Mouse (Mus musculus) lung, adult 18-20 months (tissue): ENCODE results near the gene Nnmt.

Experiments
- DNase-seq, 2 experiments: peaks; one replicate each; pipeline ENCODE4 v3.0.0; 2022; ENCODE audit warnings: mixed read lengths in 2 of 2

Gene Nnmt

DNA sequence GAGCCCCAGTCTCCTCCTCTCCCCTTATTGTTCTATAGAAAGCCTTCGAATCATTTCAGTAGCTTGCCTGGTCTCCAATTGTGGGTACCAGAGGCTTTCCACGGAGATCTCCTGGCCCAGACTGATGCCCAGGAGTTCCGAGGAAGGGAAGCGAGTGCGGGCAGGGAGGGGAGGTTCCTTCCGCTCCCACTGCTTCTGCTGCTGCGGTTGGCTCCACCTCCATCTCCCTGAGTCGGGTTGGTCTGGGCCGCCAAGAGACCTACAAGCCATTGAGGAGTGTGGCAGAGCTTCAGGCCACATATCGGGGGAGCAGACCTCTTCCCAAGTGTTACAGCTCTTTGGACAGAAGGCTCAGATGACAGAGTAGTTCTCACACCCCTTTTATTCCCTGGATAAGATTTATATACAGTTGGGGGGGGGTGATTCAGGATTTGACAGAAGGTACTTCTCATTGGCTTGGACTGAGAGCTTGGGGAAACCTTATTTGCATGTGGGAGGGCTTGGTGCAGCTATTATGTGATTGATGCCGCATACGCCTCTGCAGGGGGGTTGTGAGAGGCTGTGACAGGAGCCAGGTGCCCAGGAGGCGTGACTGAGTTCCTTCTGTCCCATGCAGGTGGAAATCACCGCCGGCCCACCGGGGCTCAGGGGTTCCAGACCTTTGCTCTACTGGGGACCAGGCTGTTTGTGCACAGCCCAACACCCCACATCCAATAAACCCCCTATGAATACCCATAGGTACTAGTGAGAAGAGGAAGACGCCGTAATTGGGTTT, 30.8 kb upstream of the Nnmt start:
- DNase-seq, result no peak

DNA sequence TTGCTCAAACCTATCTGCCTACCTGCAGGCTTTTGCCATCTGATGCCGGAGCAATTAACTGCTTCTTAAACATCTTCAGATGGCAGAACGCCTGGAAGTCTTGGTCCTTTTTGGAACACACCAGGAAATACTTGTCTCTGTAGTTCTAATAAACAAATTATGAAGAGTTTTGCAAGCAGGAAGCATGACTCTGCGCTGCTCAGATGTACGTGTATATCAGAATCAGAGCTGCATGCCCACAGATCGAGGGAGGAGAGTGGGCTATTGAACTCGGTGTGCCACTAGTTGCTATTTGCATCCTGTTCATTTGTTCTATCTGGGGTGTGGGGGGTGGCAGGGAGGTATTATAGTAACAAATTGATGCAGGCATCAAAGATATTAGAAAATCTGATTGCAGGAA, 28.2 kb upstream of the Nnmt start:
- DNase-seq, result no peak

DNA sequence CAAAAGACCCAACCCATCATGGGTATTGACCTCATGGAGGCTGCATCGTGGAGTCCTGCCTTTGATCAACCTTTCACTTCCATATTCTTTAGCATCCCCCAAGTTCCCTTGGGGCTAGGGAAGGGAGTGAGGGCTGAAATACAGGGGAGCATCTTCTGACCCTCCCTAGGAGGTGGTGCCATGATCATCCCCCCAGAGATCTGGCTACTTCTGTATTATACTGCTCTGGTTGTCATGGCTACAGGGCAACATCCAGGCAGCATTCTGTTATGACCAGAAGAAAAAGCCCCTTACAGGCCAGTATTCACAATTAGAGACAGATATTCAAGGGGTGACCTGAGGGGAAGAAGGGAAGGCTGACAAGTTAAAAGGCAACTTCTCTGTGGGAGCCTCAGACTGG, 14.3 kb upstream of the Nnmt start:
- DNase-seq, result no peak

GRCm38 (mm10) chr9:48618589-48618988, 13.6 kb upstream of the Nnmt start:
- peak; percentile 65 to 77 for DNase-seq

DNA sequence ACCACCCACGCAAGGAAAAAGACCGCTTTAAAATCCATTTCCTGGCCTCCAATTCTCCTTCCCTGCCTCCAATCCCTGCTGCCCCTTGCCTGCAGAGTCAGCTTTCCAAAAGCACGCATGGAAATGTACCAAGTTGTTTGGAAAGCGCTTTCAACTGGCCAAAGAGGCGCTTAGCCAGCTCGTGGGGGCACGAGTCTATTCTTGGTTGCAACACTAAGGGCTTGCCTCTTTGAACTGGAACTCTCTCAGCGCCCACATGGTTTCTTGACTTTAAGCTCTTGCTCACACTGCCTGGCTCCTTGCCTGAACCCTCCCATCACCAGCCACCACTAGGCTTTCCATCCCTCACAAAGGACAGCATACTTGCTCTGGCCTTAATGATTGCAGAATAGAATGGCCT, 13.2 kb upstream of the Nnmt start:
- peak; percentile 80 to 83 for DNase-seq

- DNase-seq, result no peak
These were observed 12.6 kb upstream of the Nnmt start for GRCm38 (mm10) chr9:48617511-48618010.

DNA sequence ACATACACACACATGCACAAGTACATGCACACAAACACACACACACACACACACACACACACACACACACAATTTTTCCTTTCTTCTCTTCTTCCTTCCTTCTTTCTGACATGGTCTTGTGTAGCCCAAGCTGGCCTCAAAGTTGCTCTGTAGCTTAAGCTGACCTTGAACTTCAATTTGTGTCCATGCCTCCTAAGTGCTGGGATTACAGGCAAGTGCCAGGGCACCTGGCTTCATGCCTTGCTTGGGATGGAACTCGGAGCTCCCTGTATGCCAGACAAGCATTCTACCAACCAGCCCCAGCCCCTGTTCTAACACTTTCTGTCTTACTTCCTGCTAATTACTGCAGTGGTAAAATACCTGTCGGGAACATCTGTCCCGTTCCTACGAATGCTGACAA, 8.3 kb upstream of the Nnmt start:
- no peak for DNase-seq

DNA sequence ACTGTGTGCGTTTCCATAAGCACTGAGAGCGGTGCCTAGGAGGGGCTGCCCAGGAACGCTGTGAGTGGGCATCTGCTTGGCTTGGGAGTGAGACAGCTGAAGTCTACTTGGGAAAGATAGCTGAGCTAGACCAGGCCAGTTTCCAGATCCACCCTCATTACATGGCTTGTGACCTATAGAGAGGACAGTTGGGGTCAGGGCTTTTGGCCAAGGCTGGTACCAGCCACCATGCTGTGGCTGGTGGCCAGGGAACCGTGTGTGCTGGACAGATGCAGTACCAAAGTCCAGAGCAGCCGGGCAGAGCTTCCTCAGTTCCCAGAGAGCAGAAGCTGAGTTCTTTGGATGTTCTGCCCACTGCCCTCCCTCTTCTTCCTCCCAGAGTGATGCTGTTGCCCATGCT, 7.6 kb upstream of the Nnmt start:
- DNase-seq, result no peak

DNA sequence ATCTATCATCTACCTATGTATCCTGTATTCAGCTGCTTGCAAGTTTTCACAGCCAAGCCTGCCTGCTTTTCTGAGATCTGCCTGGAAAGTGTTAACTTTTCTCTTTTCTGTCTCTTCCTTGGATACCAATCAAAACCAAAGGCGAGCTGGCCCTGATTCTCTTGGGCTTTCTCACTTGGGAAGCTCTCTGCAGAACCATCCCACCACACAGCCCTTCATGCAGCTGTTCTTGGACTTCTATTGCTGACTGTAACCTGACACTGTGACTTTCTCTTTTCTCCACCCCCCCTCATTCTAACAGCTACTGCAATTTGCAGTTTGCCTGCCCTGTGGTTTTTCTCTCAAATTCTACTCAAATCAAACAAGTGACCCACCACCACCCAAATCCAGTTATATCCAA, 6.1 kb upstream of the Nnmt start:
- DNase-seq, result no peak

DNA sequence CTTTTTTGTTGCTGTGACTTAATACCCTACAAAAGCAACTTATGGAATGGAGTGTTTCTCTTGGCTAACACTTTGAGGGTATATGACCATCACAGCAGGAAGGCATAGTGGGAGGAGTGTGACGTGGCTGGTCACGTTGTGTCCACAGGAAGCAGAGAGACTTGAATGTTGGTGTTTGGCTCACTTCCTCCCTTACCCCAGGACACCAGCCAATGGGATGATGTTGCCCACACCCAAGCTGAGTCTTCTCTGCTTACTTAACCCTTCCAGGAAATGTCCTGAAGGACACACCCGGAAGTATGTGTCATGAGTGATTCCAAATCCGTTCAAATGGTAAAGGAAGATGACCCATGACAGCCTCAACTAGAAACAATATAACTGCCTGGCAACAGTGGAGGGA, 4.8 kb upstream of the Nnmt start:
- no peak for DNase-seq

DNA sequence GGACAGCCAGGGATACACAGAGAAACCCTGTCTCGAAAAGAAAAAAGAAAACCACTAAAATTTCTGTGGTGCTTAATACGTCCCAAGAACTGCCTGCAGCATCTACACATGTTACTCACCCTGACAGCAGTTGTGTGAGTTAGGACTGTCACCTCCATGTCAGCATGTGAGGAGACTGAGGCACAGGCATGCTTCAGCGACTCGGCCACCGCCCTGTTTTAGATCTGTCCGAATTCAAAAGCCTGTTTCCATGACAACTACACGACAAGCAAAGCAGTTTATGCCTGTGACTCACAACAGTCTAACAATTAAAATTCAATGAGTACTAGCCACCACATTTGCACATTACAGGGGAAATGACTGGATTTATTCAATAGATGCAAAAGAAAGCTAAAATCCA, 2.5 kb upstream of the Nnmt start:
- no peak for DNase-seq

GRCm38 (mm10) chr9:48606171-48606570, 1.2 kb upstream of the Nnmt start:
- peak; percentile 46 to 53 for DNase-seq

- DNase-seq, result no peak
These were observed 744 bp upstream of the Nnmt start for GRCm38 (mm10) chr9:48605697-48606096.

- no peak for DNase-seq
These were observed 727 bp downstream of the Nnmt start for GRCm38 (mm10) chr9:48604226-48604625.

DNA sequence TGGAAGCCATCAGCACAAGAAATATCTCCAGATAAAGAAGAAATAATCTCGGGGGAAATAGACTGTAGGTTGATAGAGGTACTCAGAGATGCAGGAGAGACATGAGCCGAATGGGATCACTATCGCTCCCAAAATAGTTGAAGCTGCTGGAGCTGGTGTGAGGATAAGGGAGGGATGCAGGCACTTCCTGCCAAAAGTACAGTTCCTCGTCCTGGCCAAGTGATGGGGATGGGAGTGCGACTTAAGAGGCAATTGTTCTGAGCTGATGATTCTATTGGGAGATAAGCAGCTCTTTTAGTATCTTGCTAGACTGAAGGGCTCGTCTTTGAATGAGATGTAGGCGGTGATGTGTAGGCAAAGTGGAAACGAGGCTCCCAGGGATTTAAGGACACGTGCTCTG, 4.1 kb downstream of the Nnmt start:
- DNase-seq, result no peak

DNA sequence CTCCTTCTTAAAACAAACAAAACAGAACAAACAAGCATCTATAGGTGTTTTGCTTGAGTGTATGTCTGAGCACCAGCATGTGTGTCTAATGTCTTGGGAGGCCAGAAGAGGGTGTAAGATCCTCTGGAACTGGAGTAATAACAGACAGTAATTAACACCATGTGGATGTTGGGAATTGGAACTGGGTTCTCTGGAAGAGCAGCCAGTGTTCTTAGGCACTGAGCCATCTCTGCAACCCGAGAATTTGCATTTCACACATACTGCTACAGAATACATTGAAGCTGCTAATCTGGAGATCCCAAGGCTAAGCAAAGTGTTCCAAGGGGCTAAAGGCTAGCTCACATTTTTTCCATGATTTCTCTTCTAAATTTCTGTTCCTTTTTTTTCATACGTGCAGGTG, 4.9 kb downstream of the Nnmt start:
- no peak for DNase-seq

DNA sequence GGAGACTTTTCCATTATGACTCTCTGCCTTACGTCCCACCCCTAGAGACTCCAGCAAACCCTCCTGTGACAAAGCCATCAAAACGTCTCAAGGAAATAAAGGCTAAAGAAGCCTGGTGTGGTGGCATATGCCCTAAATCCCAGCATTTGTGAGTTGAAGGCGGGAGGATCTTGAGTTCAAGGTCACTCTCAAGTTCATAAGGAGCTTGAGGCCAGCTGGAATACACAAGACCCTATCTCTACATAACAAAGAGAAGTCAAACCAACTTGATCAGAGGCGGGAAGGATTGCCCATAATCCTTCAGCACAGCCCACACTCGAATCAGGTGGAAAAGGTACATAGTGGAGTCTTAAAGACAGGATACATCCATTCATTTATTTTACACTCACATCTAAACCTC, 7.5 kb downstream of the Nnmt start:
- no peak for DNase-seq

DNA sequence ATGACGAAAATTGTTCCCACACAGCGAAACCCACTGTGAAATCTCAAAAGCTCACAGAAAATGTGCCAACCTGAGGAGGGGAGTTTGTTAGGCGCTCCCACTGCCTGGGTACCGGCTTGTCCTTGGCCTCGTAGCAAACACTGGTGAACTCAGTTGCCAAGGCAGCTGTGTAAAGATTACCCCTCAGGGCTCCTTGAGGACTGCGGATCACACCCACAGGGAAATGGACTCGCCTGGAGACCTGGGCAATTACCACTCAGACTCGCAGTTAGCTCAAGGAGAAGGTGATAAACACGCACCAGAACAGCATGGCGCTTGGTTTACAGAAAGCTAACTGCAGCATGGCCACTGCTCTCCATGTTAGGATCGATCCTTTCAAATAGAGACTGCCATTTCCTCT, 8.0 kb downstream of the Nnmt start:
- no peak for DNase-seq

DNA sequence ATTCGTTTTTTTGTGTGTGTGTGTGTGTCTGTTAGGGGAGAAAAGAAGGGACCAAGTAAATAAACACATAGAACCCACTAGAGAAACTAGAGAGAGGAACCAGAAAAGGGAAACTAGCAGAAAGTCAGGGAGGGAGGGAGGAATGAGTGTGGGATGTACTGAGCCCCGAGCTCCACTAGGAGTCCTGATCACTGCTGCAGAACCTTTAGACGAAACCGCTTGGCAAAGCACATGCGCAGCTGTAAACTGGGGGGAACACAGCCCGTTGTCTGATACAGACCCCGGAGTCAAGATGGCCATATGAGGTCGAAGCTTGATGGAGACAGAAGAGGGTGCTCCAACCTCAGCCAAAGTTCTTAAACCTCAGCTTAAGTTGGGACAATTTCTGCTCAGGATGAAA, 11.0 kb downstream of the Nnmt start:
- DNase-seq, result no peak

- no peak for DNase-seq
These were observed 14.3 kb downstream of the Nnmt start for GRCm38 (mm10) chr9:48590606-48591005.

DNA sequence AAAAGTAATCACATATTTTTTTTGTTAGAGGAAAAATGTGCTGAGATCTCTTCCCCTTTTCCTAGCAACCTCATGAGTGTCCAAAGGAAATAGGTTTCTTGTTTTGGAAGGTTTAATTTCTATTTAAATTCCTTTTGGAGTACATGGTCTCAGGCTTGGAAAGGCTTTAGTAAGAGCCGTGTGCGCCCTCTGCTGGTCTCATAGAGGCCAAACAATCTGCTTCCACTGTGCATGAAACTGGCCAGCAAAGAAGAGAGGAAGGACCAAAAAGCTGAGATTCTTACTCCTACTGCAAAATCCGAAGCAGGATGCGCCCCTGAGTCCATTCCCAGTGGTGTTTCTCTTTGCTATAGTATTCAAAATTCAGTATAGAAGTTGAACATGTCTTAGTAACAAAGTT, 18.6 kb downstream of the Nnmt start:
- peak; percentile 26 to 47 for DNase-seq

DNA sequence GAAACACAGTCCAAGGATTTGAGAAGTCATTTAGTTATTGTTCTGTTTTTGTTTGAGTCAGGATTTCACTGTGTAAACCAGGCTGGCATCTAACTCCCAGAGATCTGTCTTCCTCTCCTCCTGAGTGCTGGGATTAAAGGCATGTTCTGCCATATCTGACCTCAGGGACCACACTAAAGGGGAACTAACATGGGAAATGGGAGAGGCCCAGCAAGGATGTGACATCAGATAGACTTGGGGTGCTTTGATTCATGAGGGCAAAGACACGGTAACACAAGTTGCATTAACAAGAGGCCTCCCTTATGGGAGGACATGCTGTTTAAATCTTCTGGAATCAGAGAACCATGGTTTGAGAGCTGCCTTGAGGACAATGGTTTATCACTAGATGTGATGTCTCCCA, 24.1 kb downstream of the Nnmt start:
- DNase-seq, result no peak

DNA sequence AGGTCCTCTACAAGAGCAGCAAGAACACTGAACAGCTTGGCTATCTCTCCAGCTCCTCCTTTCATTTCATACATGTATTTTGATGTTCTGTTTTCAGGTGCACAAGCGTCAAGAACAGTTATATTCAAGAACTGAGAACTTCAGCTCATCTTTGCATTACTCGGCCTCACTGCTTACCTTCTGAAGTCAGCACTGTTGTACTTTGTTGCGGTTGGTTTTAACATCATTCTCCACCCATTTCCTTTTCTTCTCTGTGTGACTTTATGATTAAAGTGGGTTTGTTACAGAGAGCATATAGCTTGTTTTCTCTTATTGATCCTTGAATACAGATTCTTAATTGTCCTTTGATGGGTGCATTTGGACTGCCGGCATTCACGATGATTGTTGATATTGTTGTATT, 42.6 kb downstream of the Nnmt start:
- no peak for DNase-seq

- DNase-seq, result peak; percentile 33 to 38
These were observed 45.3 kb downstream of the Nnmt start for GRCm38 (mm10) chr9:48559482-48560139.

DNA sequence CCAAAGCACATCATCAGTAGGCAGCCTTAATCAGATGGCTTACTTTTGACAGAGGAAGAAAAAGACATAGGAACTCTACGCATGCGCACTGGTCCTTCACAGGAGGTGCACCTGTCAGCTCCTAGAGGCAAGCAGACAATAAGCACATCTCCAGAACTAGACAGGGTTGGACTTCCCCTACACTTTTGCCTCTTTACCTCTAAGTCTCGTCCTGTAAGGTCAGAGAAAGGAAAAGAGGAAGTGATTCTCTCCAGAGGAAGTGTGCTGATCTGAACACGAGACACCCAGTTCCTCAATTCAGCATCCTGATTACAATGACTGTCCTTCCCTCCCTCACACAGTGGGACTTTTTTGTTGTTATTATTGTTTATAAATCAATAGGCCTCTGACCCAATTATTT, 46.3 kb downstream of the Nnmt start:
- peak; percentile 7 to 20 for DNase-seq
